Mouse (Mus musculus) stomach, embryonic 14.5 days (tissue): ENCODE data around the gene Adam11. TPM values are rescaled to one million over a fixed set of nuclear protein-coding genes. Genes with fewer than 3 reads are reported as not detected.

Experiments used
- ATAC-seq: fragments of 200-750 bp; cut with Nextera tagmentation; 2 replicates; pipeline ENCODE4 v1.8.0; 2017; ENCODE audit warnings: low read depth, moderate TSS enrichment; ENCODE audit not compliant: insufficient number of reproducible peaks, insufficient read depth, low FRiP score
- H3K27ac ChIP-seq: fragments of 300-500 bp; sonication (generic); 2 replicates; pipeline ENCODE4 v1.5.1; 2014; ENCODE audit warnings: mild to moderate bottlenecking, low read length, moderate library complexity, mixed read lengths
- H3K27me3 ChIP-seq: fragments of 300-500 bp; sonication (generic); 2 replicates; pipeline ENCODE4 v1.6.1; 2014; ENCODE audit warnings: low read length, control low read depth, mixed read lengths; ENCODE audit not compliant: control insufficient read depth, insufficient read depth
- H3K36me3 ChIP-seq: fragments of 300-500 bp; sonication (generic); 2 replicates; pipeline ENCODE4 v1.6.1; 2014; ENCODE audit warnings: mild to moderate bottlenecking, control low read depth, low read length, moderate library complexity, mixed read lengths; ENCODE audit not compliant: control insufficient read depth, insufficient read depth
- H3K4me1 ChIP-seq: fragments of 300-500 bp; sonication (generic); 2 replicates; pipeline ENCODE4 v1.6.1; 2014; ENCODE audit warnings: low read length, control low read depth, mixed read lengths; ENCODE audit not compliant: control insufficient read depth, insufficient read depth
- H3K4me2 ChIP-seq: fragments of 300-500 bp; sonication (generic); replicated peaks from 2 replicates; pipeline ENCODE4 v1.6.1; 2014; ENCODE audit warnings: low read depth, low read length, control low read depth
- H3K4me3 ChIP-seq: fragments of 300-500 bp; sonication (generic); 2 replicates; pipeline ENCODE4 v1.5.1; 2014; ENCODE audit warnings: low read depth, low read length, control low read depth
- H3K9ac ChIP-seq: fragments of 300-500 bp; sonication (generic); replicated peaks from 2 replicates; pipeline ENCODE4 v1.6.1; 2014; ENCODE audit warnings: low read depth, mild to moderate bottlenecking, control low read depth, low read length, moderate library complexity, mixed read lengths
- H3K9me3 ChIP-seq: fragments of 300-500 bp; sonication (generic); 2 replicates; pipeline ENCODE4 v1.6.1; 2016; ENCODE audit warnings: low read depth, low read length, control low read depth; ENCODE audit not compliant: control insufficient read depth
- WGBS: fragments of 180-500 bp; shearing (Covaris S2); extraction: QIAGEN DNeasy Blood & Tissue Kit; methylation state at CpG from one replicate; pipeline ENCODE4 v1.1.7; 2014; 5-methylcytosine and 5-hydroxymethylcytosine counted together
- polyA plus RNA-seq: library from polyadenylated mRNA; unstranded; fragments of >200 nt; fragmentation: Nextera tagmentation; extraction: Ambion mirVana; gene quantifications from 2 replicates; pipeline ENCODE4 v1.2.1, GENCODE M21; 2014

Adam11 gene
- polyA plus RNA-seq, 1 experiment from 2014 or later = 5.5 TPM

DNA sequence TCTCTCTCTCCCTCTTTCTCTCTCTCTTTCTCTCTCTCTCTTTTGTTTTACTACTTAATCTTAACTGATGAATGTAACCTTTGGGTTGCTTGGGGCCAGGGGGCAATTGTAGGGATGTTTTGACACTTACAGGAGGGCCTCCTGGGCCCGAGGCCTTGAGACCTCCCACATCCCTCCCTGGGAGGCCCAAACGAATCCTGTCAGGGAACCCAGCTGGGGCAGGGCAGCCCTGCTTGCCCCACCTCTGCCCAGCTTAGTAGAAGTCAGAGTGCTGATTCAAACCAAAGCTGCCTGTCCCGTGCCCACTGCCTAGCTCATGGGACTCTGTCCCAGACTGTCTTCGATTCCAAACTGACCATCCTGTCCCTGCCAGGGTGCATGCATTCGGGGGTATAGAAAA is 17.4 kb downstream of the Adam11 start:
- no peaks in the 10 kb centered on the region for H3K27me3 ChIP-seq
- no peaks in the 10 kb centered on the region for H3K9me3 ChIP-seq
- H3K4me3 ChIP-seq = no peak overlapping the region
- H3K4me2 ChIP-seq = no peak overlapping the region
- H3K27ac ChIP-seq = no peak overlapping the region
- H3K36me3 ChIP-seq = no peaks in the 10 kb centered on the region
- no peak overlapping the region for H3K9ac ChIP-seq
- WGBS = 43% methylated on average over 5 of the region's 5 CpGs
- ATAC-seq = no peak
- peaks cover 18% of the 10 kb centered on the region; the same call in 1 of the 2 replicates for H3K4me1 ChIP-seq

DNA sequence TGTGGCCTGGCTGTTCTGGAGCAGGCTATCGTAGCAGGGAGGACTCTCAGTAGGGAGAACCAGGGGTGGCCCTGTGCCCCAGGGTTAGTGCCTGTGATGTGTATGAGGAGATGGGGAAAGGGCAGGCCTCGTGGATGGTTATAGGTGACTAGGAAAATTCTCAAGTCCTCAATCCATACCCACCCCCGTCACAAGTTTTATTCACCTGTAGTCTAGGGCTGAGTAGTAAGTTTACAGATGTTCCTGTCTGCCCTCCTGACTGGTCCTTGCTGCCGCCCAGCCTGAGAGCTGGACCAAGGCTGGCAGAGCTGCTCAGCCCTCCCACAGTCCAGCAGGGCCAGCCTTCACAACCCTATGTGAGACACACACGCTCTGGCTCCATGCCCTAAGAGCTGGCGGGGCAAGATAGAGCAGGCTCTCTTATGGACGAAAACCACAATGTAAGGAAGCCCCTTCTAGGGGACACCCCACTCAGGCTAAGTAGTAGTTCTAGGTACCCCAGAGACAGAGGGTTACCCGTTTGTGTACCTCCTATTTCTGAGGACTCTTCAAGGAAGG is 17.9 kb downstream of the Adam11 start:
- Histone ChIP-seq H3K36me3 (no peaks in the 10 kb centered on the region), H3K9me3 (no peaks in the 10 kb centered on the region), H3K4me1 (peaks cover 18% of the 10 kb centered on the region; the same call in 1 of the 2 replicates), H3K9ac (no peak overlapping the region), H3K4me2 (no peak overlapping the region), H3K27ac (no peak overlapping the region), H3K27me3 (no peaks in the 10 kb centered on the region), H3K4me3 (no peak overlapping the region)
- WGBS = 78% methylated on average over 8 of the region's 8 CpGs
- ATAC-seq = no peak

DNA sequence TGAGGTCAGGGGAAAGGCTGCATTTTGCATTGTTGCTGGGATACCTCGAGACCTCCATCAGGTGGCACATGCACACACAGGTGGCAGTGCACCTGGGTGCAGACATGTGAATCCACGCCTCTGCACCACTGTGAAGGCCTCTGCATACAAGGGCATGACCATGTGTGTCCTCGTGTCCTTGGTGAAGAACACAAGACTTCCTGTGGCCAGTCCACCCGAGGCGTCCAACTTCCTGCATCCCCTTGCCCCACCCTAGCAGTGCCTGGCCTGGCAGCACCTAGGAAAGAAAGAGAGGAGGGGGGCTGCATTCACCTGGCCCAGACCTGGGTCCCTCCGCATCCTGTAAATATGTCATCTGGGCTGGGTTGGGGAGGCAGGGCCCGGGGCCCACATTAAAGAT is 18.6 kb downstream of the Adam11 start:
- no peak overlapping the region for H3K4me3 ChIP-seq
- no peaks in the 10 kb centered on the region for H3K36me3 ChIP-seq
- WGBS = 64% methylated on average over 7 of the region's 7 CpGs
- no peaks in the 10 kb centered on the region for H3K27me3 ChIP-seq
- H3K4me2 ChIP-seq = no peak overlapping the region
- H3K4me1 ChIP-seq = peaks cover 18% of the 10 kb centered on the region; the same call in 1 of the 2 replicates
- no peak overlapping the region for H3K9ac ChIP-seq
- H3K27ac ChIP-seq = no peak overlapping the region
- ATAC-seq = no peak
- no peaks in the 10 kb centered on the region for H3K9me3 ChIP-seq

DNA sequence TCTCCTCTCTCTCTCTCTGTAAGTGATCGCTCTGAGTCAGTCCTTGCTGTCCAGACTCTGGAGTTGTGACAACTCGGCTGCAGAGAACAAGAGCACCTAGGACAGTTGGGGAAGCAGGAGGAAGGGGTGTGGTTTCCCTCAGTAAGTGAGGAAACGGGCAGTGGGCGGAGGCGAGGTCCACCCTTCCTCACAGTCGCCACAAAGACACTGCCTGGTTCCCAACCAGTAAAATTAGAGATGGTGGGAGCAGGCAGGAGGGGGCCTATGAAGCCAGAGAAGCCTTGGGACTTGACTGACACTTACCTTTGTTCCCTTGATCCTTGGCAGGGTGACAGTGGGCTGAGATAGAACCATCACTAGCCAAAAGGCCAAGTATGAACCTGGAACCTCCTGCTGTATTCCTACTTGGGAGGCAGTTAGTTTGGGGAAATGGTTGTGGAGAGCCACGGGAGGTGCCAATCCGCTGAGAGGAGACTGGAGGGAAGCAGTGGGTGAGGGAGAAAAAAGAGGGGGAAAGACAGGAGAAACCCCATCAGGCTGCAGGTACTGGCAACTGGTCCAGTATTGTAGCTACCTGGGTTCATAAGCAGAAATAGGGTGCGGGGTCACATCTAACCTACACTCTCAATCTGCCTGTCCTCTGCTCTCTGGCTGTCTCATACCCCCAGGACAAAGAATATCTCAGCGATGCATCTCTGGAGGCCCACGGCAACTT is 19.2 kb downstream of the Adam11 start:
- H3K4me2 ChIP-seq = no peak overlapping the region
- H3K27ac ChIP-seq = no peak overlapping the region
- H3K36me3 ChIP-seq = no peaks in the 10 kb centered on the region
- WGBS = 42% methylated on average over 11 of the region's 11 CpGs
- H3K4me3 ChIP-seq = no peak overlapping the region
- peaks cover 14% of the 10 kb centered on the region; the same call in 1 of the 2 replicates for H3K4me1 ChIP-seq
- H3K9me3 ChIP-seq = no peaks in the 10 kb centered on the region
- H3K27me3 ChIP-seq = no peaks in the 10 kb centered on the region
- ATAC-seq = no peak
- H3K9ac ChIP-seq = no peak overlapping the region

GRCm38 (mm10) chr11:102780986-102781351 is 19.7 kb downstream of the Adam11 start:
- no peak for ATAC-seq
- Histone ChIP-seq H3K36me3 (no peaks in the 10 kb centered on the region), H3K4me3 (no peak overlapping the region), H3K4me1 (peaks cover 14% of the 10 kb centered on the region; the same call in 1 of the 2 replicates), H3K27ac (no peak overlapping the region), H3K4me2 (no peak overlapping the region), H3K9ac (no peak overlapping the region), H3K27me3 (no peaks in the 10 kb centered on the region), H3K9me3 (no peaks in the 10 kb centered on the region)
- 47% methylated on average over 10 of the region's 10 CpGs for WGBS

DNA sequence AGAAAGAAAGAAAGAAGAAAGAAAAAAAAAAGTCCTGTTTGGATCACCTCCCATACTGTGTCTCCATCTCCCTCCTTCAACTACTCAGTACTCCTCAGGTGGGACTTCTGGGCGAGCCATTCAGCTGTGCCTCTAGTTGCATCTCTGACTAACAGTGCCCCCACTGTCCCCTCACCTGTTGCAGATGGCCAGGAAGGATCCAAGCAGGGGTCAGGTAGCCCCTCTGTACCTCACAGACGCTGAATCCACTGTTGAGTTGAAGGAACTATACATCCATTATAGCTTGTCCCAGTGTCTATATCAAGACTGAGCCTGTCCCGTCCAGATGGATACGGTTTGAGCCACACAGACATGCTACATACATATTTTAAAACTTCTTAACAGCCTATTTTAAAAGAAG is 20.3 kb downstream of the Adam11 start:
- ATAC-seq = no peak
- H3K4me2 ChIP-seq = no peak overlapping the region
- H3K27me3 ChIP-seq = no peaks in the 10 kb centered on the region
- H3K36me3 ChIP-seq = no peaks in the 10 kb centered on the region
- H3K4me1 ChIP-seq = peaks cover 14% of the 10 kb centered on the region; the same call in 1 of the 2 replicates
- H3K9ac ChIP-seq = no peak overlapping the region
- H3K4me3 ChIP-seq = no peak overlapping the region
- H3K27ac ChIP-seq = no peak overlapping the region
- WGBS = 80% methylated on average over 4 of the region's 4 CpGs
- H3K9me3 ChIP-seq = no peaks in the 10 kb centered on the region

DNA sequence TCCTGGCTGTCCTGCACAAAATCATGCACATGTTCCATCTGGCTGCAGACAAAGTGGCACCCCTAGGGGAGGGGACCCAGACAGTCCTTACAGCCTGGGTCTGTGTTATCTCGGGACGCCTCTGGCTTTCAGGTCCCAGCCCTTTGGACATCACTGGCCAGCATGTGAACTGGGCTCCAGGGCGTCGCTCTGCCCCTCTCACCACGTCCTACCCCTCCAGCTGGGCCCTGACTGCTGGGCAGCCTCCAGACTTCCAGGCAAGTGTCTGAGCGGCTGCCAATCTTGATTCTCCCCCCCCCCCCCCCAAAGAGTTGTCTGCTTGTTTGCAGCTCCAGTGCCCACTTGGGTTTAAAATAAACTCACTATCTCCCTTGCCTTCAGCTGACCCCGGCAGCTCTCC is 22.2 kb downstream of the Adam11 start:
- H3K27me3 ChIP-seq = no peaks in the 10 kb centered on the region
- H3K36me3 ChIP-seq = no peaks in the 10 kb centered on the region
- no peak overlapping the region for H3K4me3 ChIP-seq
- 63% methylated on average over 7 of the region's 7 CpGs for WGBS
- H3K9ac ChIP-seq = no peak overlapping the region
- H3K9me3 ChIP-seq = no peaks in the 10 kb centered on the region
- no peak for ATAC-seq
- H3K4me2 ChIP-seq = no peak overlapping the region
- H3K4me1 ChIP-seq = peaks cover 7% of the 10 kb centered on the region; the same call in 1 of the 2 replicates
- H3K27ac ChIP-seq = no peak overlapping the region

- no peaks in the 10 kb centered on the region for H3K36me3 ChIP-seq
- H3K27ac ChIP-seq = no peak overlapping the region
- ATAC-seq = no peak
- H3K27me3 ChIP-seq = no peaks in the 10 kb centered on the region
- WGBS = 76% methylated on average over 5 of the region's 5 CpGs
- no peak overlapping the region for H3K4me3 ChIP-seq
- no peaks in the 10 kb centered on the region for H3K9me3 ChIP-seq
- no peak overlapping the region for H3K4me2 ChIP-seq
- 0 out of 2 replicates have a peak, but pooled peaks cover 6% of the 10 kb centered on the region for H3K4me1 ChIP-seq
- H3K9ac ChIP-seq = no peak overlapping the region
These were observed 26.5 kb downstream of the Adam11 start for GRCm38 (mm10) chr11:102787688-102788177.
